Mouse (Mus musculus) heart, adult 8-10 months (tissue): ENCODE data around the gene Cdh18. TPM values are rescaled to one million over a fixed set of nuclear protein-coding genes. Genes with fewer than 3 reads are reported as not detected.
"Not testable (repeated sequence)": the region's sequence is repeated elsewhere in the genome, so short reads cannot be mapped to it uniquely, and the experiment has no call there.

Experiments used
- DNase-seq: peaks from one replicate; pipeline ENCODE4 v3.0.0; 2022; ENCODE audit warnings: low spot score
- total RNA-seq, 4 experiments: library from RNA; stranded (reverse); gene quantifications; 2 replicates each; pipeline ENCODE4 v1.2.4; 2022

The Cdh18 gene
- not detected for total RNA-seq

- no peak for DNase-seq
Measured at GRCm38 (mm10) chr15:22548711-22549271, at the start of gene Cdh18. Gene Cdh18 (plus strand): TSS chr15:22549022.

- no peak for DNase-seq
Measured at GRCm38 (mm10) chr15:22511271-22511670, 37.6 kb upstream of the Cdh18 start.

GRCm38 (mm10) chr15:22535828-22536227 is 13.0 kb upstream of the Cdh18 start:
- DNase-seq: no peak

- no peak for DNase-seq
Measured at GRCm38 (mm10) chr15:22577974-22578616, 29.3 kb downstream of the Cdh18 start.

- DNase-seq: no peak
Measured at GRCm38 (mm10) chr15:22578617-22578990, 29.8 kb downstream of the Cdh18 start.

GRCm38 (mm10) chr15:22584667-22585066 is 35.8 kb downstream of the Cdh18 start:
- DNase-seq: no peak

GRCm38 (mm10) chr15:22716376-22716775 is 167.6 kb downstream of the Cdh18 start:
- DNase-seq: no peak

GRCm38 (mm10) chr15:22717681-22718080 is 168.9 kb downstream of the Cdh18 start:
- no peak for DNase-seq

GRCm38 (mm10) chr15:22726574-22726973 is 177.8 kb downstream of the Cdh18 start:
- no peak for DNase-seq

GRCm38 (mm10) chr15:22733039-22733438 is 184.2 kb downstream of the Cdh18 start:
- no peak for DNase-seq

- DNase-seq: no peak
Measured at GRCm38 (mm10) chr15:22736165-22736564, 187.3 kb downstream of the Cdh18 start.

GRCm38 (mm10) chr15:22761257-22761656 is 212.4 kb downstream of the Cdh18 start:
- DNase-seq: not testable (repeated sequence)

GRCm38 (mm10) chr15:22766591-22766990 is 217.8 kb downstream of the Cdh18 start:
- not testable (repeated sequence) for DNase-seq

- no peak for DNase-seq
Measured at GRCm38 (mm10) chr15:22776346-22776745, 227.5 kb downstream of the Cdh18 start.

GRCm38 (mm10) chr15:22789696-22790095 is 240.9 kb downstream of the Cdh18 start:
- no peak for DNase-seq

GRCm38 (mm10) chr15:22791791-22792190 is 243.0 kb downstream of the Cdh18 start:
- DNase-seq: no peak

GRCm38 (mm10) chr15:22833127-22833526 is 284.3 kb downstream of the Cdh18 start:
- no peak for DNase-seq

GRCm38 (mm10) chr15:22837173-22837572 is 288.4 kb downstream of the Cdh18 start:
- no peak for DNase-seq

- DNase-seq: no peak
Measured at GRCm38 (mm10) chr15:22857704-22858103, 308.9 kb downstream of the Cdh18 start.

GRCm38 (mm10) chr15:22870679-22871078 is 321.9 kb downstream of the Cdh18 start:
- no peak for DNase-seq

GRCm38 (mm10) chr15:22897724-22898123 is 348.9 kb downstream of the Cdh18 start:
- DNase-seq: no peak

GRCm38 (mm10) chr15:22898208-22898607 is 349.4 kb downstream of the Cdh18 start:
- no peak for DNase-seq

GRCm38 (mm10) chr15:22914444-22914843 is 365.6 kb downstream of the Cdh18 start:
- DNase-seq: no peak

GRCm38 (mm10) chr15:22934293-22934692 is 385.5 kb downstream of the Cdh18 start:
- no peak for DNase-seq
